Mouse (Mus musculus): Measurements from ENCODE around the gene Sec23ip. TPM values are rescaled to one million over a fixed set of nuclear protein-coding genes. Genes with fewer than 3 reads are reported as not detected.

Sec23ip gene
- polyA plus RNA-seq, 1 experiment: 88.4 TPM

- H3K27me3 ChIP-seq (ENCODE audit: control insufficient read depth, insufficient read depth, low read length): no peaks in the 10 kb centered on the region
- H3K27ac ChIP-seq (ENCODE audit: control insufficient read depth, insufficient read depth, low read depth, low read length): no peak overlapping the region
- H3K4me1 ChIP-seq (ENCODE audit: control insufficient read depth, insufficient read depth, low read length): no peaks in the 10 kb centered on the region
- no peak overlapping the region for H3K4me3 ChIP-seq (ENCODE audit: control insufficient read depth, low read depth, low read length)
- H3K36me3 ChIP-seq (ENCODE audit: control insufficient read depth, insufficient read depth, low read length): peaks cover 3% of the 10 kb centered on the region
- TF ChIP-seq POLR2A (IDR thresholded peaks at IDR 0.05; ENCODE audit: control insufficient read depth, low read depth, low read length): no peak
- no peak for TF ChIP-seq CTCF (IDR thresholded peaks at IDR 0.05; ENCODE audit: control insufficient read depth, insufficient read depth, insufficient replicate concordance, low read depth, low read length)
These were observed 32.5 kb downstream of the Sec23ip start for GRCm38 (mm10) chr7:128777201-128777600.

- TF ChIP-seq POLR2A (IDR thresholded peaks at IDR 0.05; ENCODE audit: control insufficient read depth, low read depth, low read length) (no peak), CTCF (IDR thresholded peaks at IDR 0.05; ENCODE audit: control insufficient read depth, insufficient read depth, insufficient replicate concordance, low read depth, low read length) (peak; percentile 27; the same call in 1 of the 2 replicates)
- H3K4me1 ChIP-seq (ENCODE audit: control insufficient read depth, insufficient read depth, low read length): no peaks in the 10 kb centered on the region
- H3K36me3 ChIP-seq (ENCODE audit: control insufficient read depth, insufficient read depth, low read length): peaks cover 4% of the 10 kb centered on the region
- peak overlapping the region; percentile 70; the same call in 1 of the 2 replicates for H3K4me3 ChIP-seq (ENCODE audit: control insufficient read depth, low read depth, low read length)
- H3K27ac ChIP-seq (ENCODE audit: control insufficient read depth, insufficient read depth, low read depth, low read length): no peak overlapping the region; the same call in 1 of the 2 replicates
- no peaks in the 10 kb centered on the region for H3K27me3 ChIP-seq (ENCODE audit: control insufficient read depth, insufficient read depth, low read length)
These were observed 34.6 kb downstream of the Sec23ip start for GRCm38 (mm10) chr7:128779305-128779704.

- TF ChIP-seq POLR2A (IDR thresholded peaks at IDR 0.05; ENCODE audit: control insufficient read depth, low read depth, low read length) (no peak), CTCF (IDR thresholded peaks at IDR 0.05; ENCODE audit: control insufficient read depth, insufficient read depth, insufficient replicate concordance, low read depth, low read length) (no peak)
- H3K27me3 ChIP-seq (ENCODE audit: control insufficient read depth, insufficient read depth, low read length): no peaks in the 10 kb centered on the region
- peaks cover 5% of the 10 kb centered on the region for H3K36me3 ChIP-seq (ENCODE audit: control insufficient read depth, insufficient read depth, low read length)
- no peak overlapping the region for H3K4me3 ChIP-seq (ENCODE audit: control insufficient read depth, low read depth, low read length)
- no peak overlapping the region for H3K27ac ChIP-seq (ENCODE audit: control insufficient read depth, insufficient read depth, low read depth, low read length)
- H3K4me1 ChIP-seq (ENCODE audit: control insufficient read depth, insufficient read depth, low read length): no peaks in the 10 kb centered on the region
These were observed 37.1 kb downstream of the Sec23ip start for GRCm38 (mm10) chr7:128781846-128782245.

- no peak for TF ChIP-seq CTCF (IDR thresholded peaks at IDR 0.05; ENCODE audit: control insufficient read depth, insufficient read depth, insufficient replicate concordance, low read depth, low read length)
- no peak for TF ChIP-seq POLR2A (IDR thresholded peaks at IDR 0.05; ENCODE audit: control insufficient read depth, low read depth, low read length)
- H3K4me3 ChIP-seq (ENCODE audit: control insufficient read depth, low read depth, low read length): no peak overlapping the region
These were observed 45.3 kb downstream of the Sec23ip start for GRCm38 (mm10) chr7:128790045-128790444.

GRCm38 (mm10) chr7:128793464-128793863 lies 48.7 kb downstream of the Sec23ip start:
- no peak overlapping the region for H3K4me3 ChIP-seq (ENCODE audit: control insufficient read depth, low read depth, low read length)
- no peaks in the 10 kb centered on the region for H3K36me3 ChIP-seq (ENCODE audit: control insufficient read depth, insufficient read depth, low read length)
- no peak for TF ChIP-seq POLR2A (IDR thresholded peaks at IDR 0.05; ENCODE audit: control insufficient read depth, low read depth, low read length)
- no peak for TF ChIP-seq CTCF (IDR thresholded peaks at IDR 0.05; ENCODE audit: control insufficient read depth, insufficient read depth, insufficient replicate concordance, low read depth, low read length)
- H3K4me1 ChIP-seq (ENCODE audit: control insufficient read depth, insufficient read depth, low read length): peaks cover 3% of the 10 kb centered on the region
- no peak overlapping the region for H3K27ac ChIP-seq (ENCODE audit: control insufficient read depth, insufficient read depth, low read depth, low read length)
- H3K27me3 ChIP-seq (ENCODE audit: control insufficient read depth, insufficient read depth, low read length): no peaks in the 10 kb centered on the region

More at GRCm38 (mm10) chr7:128790045-128790444, 45.3 kb downstream of the Sec23ip start:
- Histone ChIP-seq H3K27ac (ENCODE audit: control insufficient read depth, insufficient read depth, low read depth, low read length) (no peak overlapping the region), H3K36me3 (ENCODE audit: control insufficient read depth, insufficient read depth, low read length) (no peaks in the 10 kb centered on the region), H3K4me1 (ENCODE audit: control insufficient read depth, insufficient read depth, low read length) (peaks cover 3% of the 10 kb centered on the region), H3K27me3 (ENCODE audit: control insufficient read depth, insufficient read depth, low read length) (no peaks in the 10 kb centered on the region)

GRCm38 (mm10) chr7:128824986-128825563 lies 80.3 kb downstream of the Sec23ip start:
- no peak overlapping the region for H3K27ac ChIP-seq (ENCODE audit: control insufficient read depth, insufficient read depth, low read depth, low read length)
- no peaks in the 10 kb centered on the region for H3K4me1 ChIP-seq (ENCODE audit: control insufficient read depth, insufficient read depth, low read length)
- no peaks in the 10 kb centered on the region for H3K27me3 ChIP-seq (ENCODE audit: control insufficient read depth, insufficient read depth, low read length)
- TF ChIP-seq POLR2A (IDR thresholded peaks at IDR 0.05; ENCODE audit: control insufficient read depth, low read depth, low read length) (no peak), CTCF (IDR thresholded peaks at IDR 0.05; ENCODE audit: control insufficient read depth, insufficient read depth, insufficient replicate concordance, low read depth, low read length) (no peak)
- H3K4me3 ChIP-seq (ENCODE audit: control insufficient read depth, low read depth, low read length): no peak overlapping the region
- no peaks in the 10 kb centered on the region for H3K36me3 ChIP-seq (ENCODE audit: control insufficient read depth, insufficient read depth, low read length)

GRCm38 (mm10) chr7:128832455-128833081 lies 87.8 kb downstream of the Sec23ip start:
- Histone ChIP-seq H3K4me3 (ENCODE audit: control insufficient read depth, low read depth, low read length) (no peak overlapping the region), H3K36me3 (ENCODE audit: control insufficient read depth, insufficient read depth, low read length) (no peaks in the 10 kb centered on the region), H3K4me1 (ENCODE audit: control insufficient read depth, insufficient read depth, low read length) (peaks cover 2% of the 10 kb centered on the region; the same call in 1 of the 2 replicates), H3K27ac (ENCODE audit: control insufficient read depth, insufficient read depth, low read depth, low read length) (no peak overlapping the region), H3K27me3 (ENCODE audit: control insufficient read depth, insufficient read depth, low read length) (no peaks in the 10 kb centered on the region)
- TF ChIP-seq CTCF (IDR thresholded peaks at IDR 0.05; ENCODE audit: control insufficient read depth, insufficient read depth, insufficient replicate concordance, low read depth, low read length) (no peak), POLR2A (IDR thresholded peaks at IDR 0.05; ENCODE audit: control insufficient read depth, low read depth, low read length) (no peak)

All from testis, adult 2 months (tissue).